Mouse (Mus musculus) kidney, adult 9 months (tissue): Measurements from ENCODE around the gene Acap2.

ENCODE experiments used
- DNase-seq: peaks from one replicate; pipeline ENCODE4 v3.0.0; 2022

Gene Acap2

GRCm38 (mm10) chr16:31043136-31043535 lies 157.9 kb downstream of the Acap2 start:
- DNase-seq: no peak
